Mouse (Mus musculus) thymus, adult 2 months (tissue): ENCODE measurements around the gene Klhl26.

ENCODE experiments used
- CTCF ChIP-seq: fragments of 200-500 bp; IDR thresholded peaks from 2 replicates; pipeline ENCODE4 v1.5.1; 2012; ENCODE audit warnings: mild to moderate bottlenecking, control low read depth, low read length, moderate library complexity, borderline replicate concordance; ENCODE audit not compliant: control insufficient read depth, poor library complexity, insufficient read depth; ENCODE audit errors: extremely low read depth
- POLR2A ChIP-seq: fragments of 200-500 bp; IDR thresholded peaks from 2 replicates; pipeline ENCODE4 v1.6.1; 2012; ENCODE audit warnings: mild to moderate bottlenecking, low read length, control low read depth, moderate library complexity; ENCODE audit not compliant: control insufficient read depth, poor library complexity, insufficient read depth; ENCODE audit errors: extremely low read depth

DNA sequence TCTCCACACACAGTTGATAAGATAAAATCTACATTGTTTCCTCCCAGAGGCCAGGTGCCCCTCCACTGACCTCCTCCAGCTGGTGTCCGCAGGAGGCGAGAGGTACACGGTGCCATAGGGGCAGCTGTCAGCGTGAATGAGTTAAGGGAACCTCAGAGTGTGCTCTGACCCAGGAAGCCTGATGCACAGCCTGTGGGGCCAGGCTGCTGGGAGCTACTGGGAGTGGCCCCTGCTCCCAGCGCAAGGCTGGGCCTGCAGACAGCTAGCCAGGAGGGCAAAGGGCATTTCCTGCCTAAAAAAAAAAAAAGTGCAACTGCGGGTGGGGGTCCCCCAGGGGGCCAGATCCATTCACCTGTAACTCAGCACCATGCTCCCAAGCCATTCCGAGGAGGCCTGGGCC is 71.6 kb downstream of the Klhl26 start:
- TF ChIP-seq POLR2A = no peak
- no peak for TF ChIP-seq CTCF
